Mouse (Mus musculus) right cerebral cortex, postnatal 25 days (tissue): ENCODE data around the gene Gbp5.
"Not testable (repeated sequence)": the region's sequence is repeated elsewhere in the genome, so short reads cannot be mapped to it uniquely, and the experiment has no call there.

ENCODE experiments used
- DNase-seq: peaks from one replicate; pipeline ENCODE4 v3.0.0; 2022

Gene Gbp5

DNA sequence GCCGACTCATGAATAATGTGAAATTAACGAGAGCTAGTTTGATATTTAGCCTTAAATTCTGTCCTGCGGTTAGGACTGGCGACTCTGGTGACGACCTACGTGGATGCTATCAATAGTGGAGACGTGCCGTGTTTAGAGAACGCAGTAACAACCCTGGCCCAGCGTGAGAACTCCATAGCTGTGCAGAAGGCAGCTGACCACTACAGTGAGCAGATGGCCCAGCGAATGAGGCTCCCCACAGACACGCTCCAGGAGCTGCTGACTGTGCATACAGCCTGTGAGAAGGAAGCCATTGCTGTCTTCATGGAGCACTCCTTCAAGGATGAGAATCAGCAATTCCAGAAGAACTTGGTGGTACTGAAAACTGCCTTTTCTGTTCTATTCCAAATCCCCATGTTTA is 49.0 kb downstream of the Gbp5 start:
- not testable (repeated sequence) for DNase-seq

DNA sequence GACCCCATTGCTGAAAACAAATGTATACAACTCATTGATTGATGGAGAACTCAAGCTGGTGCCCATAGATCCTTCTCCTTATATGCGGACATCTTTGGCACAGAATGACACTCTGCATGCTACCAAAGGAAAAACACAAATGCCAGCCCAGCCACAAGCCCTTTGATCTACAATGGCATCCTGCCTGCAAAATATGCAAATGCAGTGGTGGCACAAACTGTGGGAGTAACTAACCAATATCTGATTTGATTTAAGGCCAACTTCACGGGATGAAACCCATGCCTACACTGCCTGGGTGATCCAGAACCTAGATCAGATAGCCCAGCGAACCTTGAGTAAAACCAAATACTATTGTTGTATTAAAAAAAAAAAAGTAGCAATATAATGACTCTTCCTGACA is 52.9 kb downstream of the Gbp5 start:
- no peak for DNase-seq

DNA sequence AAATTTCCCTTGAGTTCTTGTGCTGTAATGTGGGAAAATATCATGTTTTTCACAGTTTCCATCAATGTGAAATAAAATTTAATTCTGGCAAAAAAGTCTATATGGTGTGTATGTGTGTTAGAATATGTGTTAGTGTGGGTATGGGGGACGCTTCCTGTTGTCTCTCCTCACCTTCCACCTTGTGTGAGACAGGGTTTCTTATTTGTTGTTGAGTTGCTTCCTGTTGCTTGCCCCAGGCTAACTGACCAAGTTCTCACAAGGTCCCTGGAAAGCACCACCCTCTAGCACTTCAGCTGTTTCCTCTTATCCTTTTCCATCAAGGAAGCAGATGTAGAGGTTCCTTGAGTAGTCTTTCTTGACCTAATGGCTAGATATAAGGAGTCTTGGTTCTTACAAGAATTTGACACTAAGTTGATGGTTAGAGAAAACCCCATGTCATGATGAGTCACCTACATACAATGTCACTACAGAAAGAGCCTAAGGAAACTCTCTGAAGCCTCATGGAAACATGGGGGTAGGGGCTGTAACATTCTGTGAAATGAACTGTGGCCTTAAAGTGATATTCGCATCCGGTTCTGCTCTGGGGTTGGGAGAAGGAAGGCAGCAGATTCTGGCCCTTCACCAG is 56.4 kb downstream of the Gbp5 start:
- DNase-seq: no peak

GRCm38 (mm10) chr3:142554601-142555000 is 60.8 kb downstream of the Gbp5 start:
- no peak for DNase-seq

DNA sequence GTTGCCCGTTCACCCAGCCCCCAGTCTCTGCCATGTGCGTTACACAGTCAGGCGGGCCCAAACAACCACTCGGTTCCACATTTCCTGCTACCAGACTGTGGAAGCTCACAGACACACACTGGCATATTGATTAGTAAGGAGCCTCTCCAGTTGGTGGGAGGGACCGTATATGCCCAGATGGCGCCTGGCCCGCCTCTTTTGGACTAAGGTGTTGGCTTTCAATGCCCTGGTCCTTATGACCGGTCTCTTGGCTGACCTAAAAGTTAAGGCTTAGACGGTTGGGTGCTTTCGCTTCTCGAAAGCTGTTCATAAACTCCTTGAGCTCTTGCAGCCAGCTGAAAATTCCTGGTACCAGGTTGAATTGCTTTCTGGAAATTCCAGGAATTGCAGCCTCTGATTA is 61.8 kb downstream of the Gbp5 start:
- no peak for DNase-seq

DNA sequence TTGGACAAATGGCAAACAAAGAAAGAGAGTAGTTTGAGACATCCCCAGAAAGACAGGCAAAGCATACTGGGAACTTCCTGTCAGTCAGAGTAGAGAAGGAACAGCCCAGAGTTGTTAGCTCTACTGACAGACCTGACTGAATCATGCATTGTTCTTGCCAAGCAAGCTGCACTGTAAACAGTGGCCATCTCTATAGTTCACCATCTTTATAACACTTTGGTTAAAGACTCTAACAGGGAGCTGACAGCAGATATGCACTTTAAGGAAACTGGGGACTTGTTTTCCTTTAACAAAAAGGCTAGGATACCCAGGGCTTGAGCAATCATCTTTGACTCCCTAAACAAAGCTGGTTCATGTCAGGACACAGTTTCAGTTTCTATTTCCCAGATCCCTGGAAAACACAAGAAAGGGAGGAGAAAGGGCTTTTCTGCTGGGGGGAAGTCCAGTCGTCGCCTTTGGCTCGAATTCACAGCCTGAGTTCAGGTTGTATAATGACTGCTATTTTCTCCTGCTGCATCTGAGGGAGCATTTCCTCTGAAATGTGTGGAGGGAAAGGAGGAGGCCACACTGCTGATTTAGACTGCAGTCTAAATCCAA is 66.0 kb downstream of the Gbp5 start, which contains the start of gene Gbp3:
Gbp3 (plus strand) TSS at position 395 of the 597 bp plus-strand sequence.
- no peak for DNase-seq

DNA sequence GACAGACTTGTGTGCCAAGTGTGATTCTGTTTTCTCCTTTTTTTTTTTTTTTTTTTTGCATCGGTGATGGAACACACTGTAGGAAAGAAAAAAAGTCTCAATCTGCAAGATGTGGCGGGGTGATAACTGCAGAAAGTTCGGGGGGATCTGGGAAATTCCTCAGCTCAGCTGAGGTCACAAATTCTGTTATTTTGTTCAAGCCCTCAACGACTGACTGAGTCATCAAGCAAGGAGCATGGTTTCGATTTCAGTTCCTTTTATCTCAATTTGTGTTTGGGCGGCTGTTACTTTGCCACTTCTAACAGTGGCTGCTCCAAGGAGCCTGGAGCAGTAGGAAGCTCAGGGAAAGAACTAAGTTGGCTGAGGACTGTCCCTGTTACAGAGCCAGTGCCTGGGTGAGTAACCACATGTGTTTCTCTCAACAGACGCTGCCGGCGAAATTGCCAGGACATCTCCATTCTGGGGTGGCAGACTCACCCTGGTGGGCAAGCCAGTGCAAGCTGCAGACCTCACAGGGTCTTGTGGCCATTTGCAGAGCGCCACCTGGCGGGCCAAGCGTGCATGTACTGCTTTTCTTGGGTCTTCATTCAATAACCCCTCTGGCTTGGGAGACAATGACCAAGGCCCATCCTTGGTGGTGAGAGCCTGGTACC is 66.6 kb downstream of the Gbp5 start:
- DNase-seq: peak; percentile 52

- no peak for DNase-seq
Measured at GRCm38 (mm10) chr3:142561045-142561646, 67.4 kb downstream of the Gbp5 start.

GRCm38 (mm10) chr3:142561666-142562065 is 67.9 kb downstream of the Gbp5 start:
- DNase-seq: no peak

DNA sequence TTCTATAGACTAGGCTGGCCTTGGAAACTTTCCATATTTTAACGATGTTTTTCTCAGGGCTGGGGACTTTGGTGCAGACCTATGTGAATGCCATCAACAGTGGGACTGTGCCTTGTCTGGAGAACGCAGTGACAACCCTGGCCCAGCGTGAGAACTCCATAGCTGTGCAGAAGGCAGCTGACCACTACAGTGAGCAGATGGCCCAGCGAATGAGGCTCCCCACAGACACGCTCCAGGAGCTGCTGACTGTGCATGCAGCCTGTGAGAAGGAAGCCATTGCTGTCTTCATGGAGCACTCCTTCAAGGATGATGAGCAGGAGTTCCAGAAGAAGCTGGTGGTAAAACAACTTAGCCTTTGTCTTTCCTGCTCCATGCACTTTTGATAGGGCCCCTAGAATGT is 73.7 kb downstream of the Gbp5 start:
- not testable (repeated sequence) for DNase-seq

GRCm38 (mm10) chr3:142570738-142571137 is 77.0 kb downstream of the Gbp5 start:
- DNase-seq: no peak
